Mouse (Mus musculus) Patski (cell line): Measurements from ENCODE around the gene Itpr1. TPM values are rescaled to one million over a fixed set of nuclear protein-coding genes. Genes with fewer than 3 reads are reported as not detected.

Experiments
- ATAC-seq: fragments of 100-300 bp; one replicate; pipeline ENCODE4 v1.8.0; 2021
- CTCF ChIA-PET: fragments of 350-600 bp; sonication (Branson Sonifier 250); formaldehyde crosslinking; loops from one replicate; lab custom pipeline; 2022; ENCODE audit warnings: inconsistent platforms; lab: Charles Lee
- POLR2A ChIA-PET: fragments of 350-600 bp; sonication (Branson Sonifier 250); formaldehyde crosslinking; loops from one replicate; lab custom pipeline; 2022; ENCODE audit warnings: antibody characterized with exemption, inconsistent platforms; lab: Charles Lee
- DNase-seq: peaks from one replicate; pipeline ENCODE4 v3.0.0-alpha.2; 2011; ENCODE audit warnings: low read depth, low spot score
- H3K27me3 ChIP-seq: fragments of 371-371 bp; one replicate; pipeline ENCODE4 v1.5.1; 2021
- CTCF ChIP-seq: fragments of 100-300 bp; IDR thresholded peaks from one replicate; pipeline ENCODE4 v1.5.1; 2021
- in situ Hi-C: fragments of 300-500 bp; cut with MboI; formaldehyde crosslinking; loops from 3 replicates; pipeline ENCODE4 v1.11.1; 2018; ENCODE audit warnings: low pct_unique_long_range_greater_than_20kb, mixed read lengths
- polyA plus RNA-seq: library from polyadenylated mRNA; unstranded; gene quantifications from one replicate; pipeline ENCODE4 v1.2.3, GENCODE M21; 2021

Gene Itpr1
- polyA plus RNA-seq, 1 experiment from 2014 or later: 67.1 TPM

DNA sequence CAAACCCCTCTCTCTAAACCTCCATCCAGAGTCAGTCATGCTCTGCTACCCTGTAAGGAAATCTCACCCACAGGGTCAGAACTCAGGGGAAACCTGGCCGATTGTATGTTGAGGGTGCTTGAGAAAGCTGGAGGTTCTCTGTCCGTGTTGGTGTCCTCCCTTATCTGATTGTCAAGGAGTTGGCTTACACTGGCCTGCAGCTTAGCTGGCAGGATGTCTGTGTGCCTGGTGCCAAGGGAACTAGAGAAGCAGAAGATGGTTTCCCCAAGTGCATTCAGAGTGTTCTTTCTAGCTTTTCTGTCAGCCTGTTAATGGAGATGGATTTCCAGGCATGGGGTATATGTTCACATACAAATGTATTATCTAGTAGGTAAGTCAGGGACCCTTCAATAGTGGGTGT is 296.4 kb downstream of the Itpr1 start:
- no peaks in the 10 kb centered on the region for H3K27me3 ChIP-seq
- POLR2A ChIA-PET: interaction anchor here (0.5 to 1.2 kb wide), 2 partner anchors 26 to 150 kb away, joined by 3 to 4 read pairs; no protein-coding TSS in a partner anchor
- in situ Hi-C loops: no loop called here
- no peak for TF ChIP-seq CTCF
- ATAC-seq (no peak), DNase-seq (no peak)
- CTCF ChIA-PET: interaction anchor here (0.9 to 2.0 kb wide), 6 partner anchors 8 to 152 kb away, joined by 3 to 5 read pairs (median 4); no protein-coding TSS in a partner anchor

GRCm38 (mm10) chr6:108510101-108510500 is 297.2 kb downstream of the Itpr1 start:
- DNase-seq (no peak), ATAC-seq (peak; percentile 60)
- no peak for TF ChIP-seq CTCF
- in situ Hi-C loops: no loop called here
- ChIA-PET POLR2A (interaction anchor here (0.5 to 1.2 kb wide), 2 partner anchors 26 to 149 kb away, joined by 3 to 4 read pairs; no protein-coding TSS in a partner anchor), CTCF (interaction anchor here (0.9 to 2.0 kb wide), 6 partner anchors 9 to 88 kb away, joined by 3 to 5 read pairs (median 4); no protein-coding TSS in a partner anchor)
- H3K27me3 ChIP-seq: no peaks in the 10 kb centered on the region

DNA sequence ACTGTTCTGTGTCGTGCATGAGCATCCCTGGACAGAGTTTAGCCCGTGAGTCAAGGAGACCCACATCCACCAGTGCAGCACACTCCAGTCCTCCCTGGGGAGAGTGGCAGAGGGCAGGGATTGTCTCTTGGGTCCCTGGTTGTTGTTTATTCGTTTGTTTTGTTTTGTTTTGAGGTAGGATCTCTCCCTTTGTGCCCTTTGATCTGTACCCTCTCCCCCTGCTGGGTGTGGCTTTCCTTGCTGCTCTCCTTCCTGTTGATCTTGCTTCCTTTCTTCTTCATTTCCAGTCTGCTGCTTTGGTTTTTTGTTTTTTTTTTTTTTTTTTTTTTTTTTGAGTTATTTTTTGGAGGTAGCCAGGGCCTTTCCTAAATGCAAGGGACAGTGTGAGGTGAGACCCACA is 299.2 kb downstream of the Itpr1 start:
- no peaks in the 10 kb centered on the region for H3K27me3 ChIP-seq
- in situ Hi-C loops: no loop called here
- no peak for TF ChIP-seq CTCF
- DNase-seq (no peak), ATAC-seq (no peak)
- POLR2A ChIA-PET: interaction anchor here (0.7 to 1.4 kb wide), 2 partner anchors 112 to 149 kb away, joined by 4 to 8 read pairs; no protein-coding TSS in a partner anchor
- CTCF ChIA-PET: interaction anchor here (1.1 to 2.2 kb wide), 2 partner anchors 9 to 50 kb away, joined by 3 to 6 read pairs; no protein-coding TSS in a partner anchor

GRCm38 (mm10) chr6:108512994-108513393 is 300.1 kb downstream of the Itpr1 start:
- ATAC-seq (no peak), DNase-seq (no peak)
- in situ Hi-C loops: no loop called here
- POLR2A ChIA-PET: interaction anchor here (0.7 to 1.4 kb wide), 2 partner anchors 111 to 149 kb away, joined by 4 to 8 read pairs; no protein-coding TSS in a partner anchor
- CTCF ChIA-PET: interaction anchor here (0.7 to 2.2 kb wide), 2 partner anchors 8 to 197 kb away, joined by 3 to 6 read pairs; no protein-coding TSS in a partner anchor
- H3K27me3 ChIP-seq: no peaks in the 10 kb centered on the region
- no peak for TF ChIP-seq CTCF

- ChIA-PET CTCF (interaction anchor here (1.0 to 1.4 kb wide), 2 partner anchors 15 to 18 kb away, joined by 3 to 4 read pairs; no protein-coding TSS in a partner anchor), POLR2A (no interaction called here)
- no peak for TF ChIP-seq CTCF
- DNase-seq: no peak
- H3K27me3 ChIP-seq: no peaks in the 10 kb centered on the region
- no peak for ATAC-seq
- in situ Hi-C loops: no loop called here
Measured at GRCm38 (mm10) chr6:108516248-108516647, 303.4 kb downstream of the Itpr1 start.

DNA sequence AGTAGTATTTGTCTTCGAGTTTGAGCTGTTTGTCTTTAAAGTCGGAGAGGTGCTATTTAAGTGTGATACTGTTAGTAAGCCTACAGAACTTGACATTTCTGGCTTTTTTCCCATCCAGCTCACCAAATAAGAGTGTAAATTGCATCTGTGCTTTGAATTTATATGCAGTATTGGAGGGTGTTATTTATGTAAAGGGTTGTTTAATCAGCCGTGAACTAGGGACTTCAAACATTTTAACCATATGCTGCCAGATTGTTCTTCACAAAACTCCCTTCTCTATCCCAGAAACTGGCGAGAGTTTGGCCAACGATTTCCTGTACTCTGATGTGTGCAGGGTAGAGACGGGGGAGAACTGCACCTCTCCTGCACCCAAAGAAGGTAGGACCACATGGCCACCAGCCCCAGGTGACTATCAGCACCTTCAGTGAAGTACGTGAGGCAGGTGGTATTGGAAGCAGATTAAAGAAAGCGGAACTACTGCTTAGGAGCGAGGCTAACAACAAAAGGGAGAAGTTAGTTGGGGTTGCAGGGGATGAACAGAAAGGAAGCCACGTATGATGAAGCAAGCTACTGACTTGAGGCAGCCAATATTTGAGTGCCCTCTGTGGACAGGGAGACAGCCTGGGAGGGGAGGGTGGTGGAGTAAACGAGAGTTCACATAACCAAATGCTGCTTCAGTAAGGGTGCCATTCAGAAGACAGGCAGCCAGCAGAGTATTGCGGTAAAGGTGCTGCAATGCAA is 304.5 kb downstream of the Itpr1 start:
- DNase-seq: no peak
- in situ Hi-C loops: no loop called here
- POLR2A ChIA-PET: interaction anchor here (1.4 kb wide), 1 partner anchor 12 kb away, joined by 4 read pairs; no protein-coding TSS in a partner anchor

GRCm38 (mm10) chr6:108517986-108518385 is 305.1 kb downstream of the Itpr1 start:
- ATAC-seq: no peak
- in situ Hi-C loops: no loop called here
- ChIA-PET CTCF (no interaction called here), POLR2A (interaction anchor here (0.6 to 1.4 kb wide), 2 partner anchors 11 to 142 kb away, joined by 3 to 4 read pairs; partner anchors contain the start of gene Bhlhe40)
- H3K27me3 ChIP-seq: no peaks in the 10 kb centered on the region
- no peak for TF ChIP-seq CTCF
- no peak for DNase-seq

More for the DNA sequence above, 304.5 kb downstream of the Itpr1 start:
- CTCF ChIA-PET: interaction anchor here (0.7 to 1.4 kb wide), 3 partner anchors 17 to 144 kb away, joined by 3 to 4 read pairs (median 3); no protein-coding TSS in a partner anchor
- no peak for ATAC-seq
- H3K27me3 ChIP-seq: no peaks in the 10 kb centered on the region
- no peak for TF ChIP-seq CTCF

GRCm38 (mm10) chr6:108518552-108518951 is 305.7 kb downstream of the Itpr1 start:
- CTCF ChIA-PET: no interaction called here
- ATAC-seq (no peak), DNase-seq (no peak)
- H3K27me3 ChIP-seq: no peaks in the 10 kb centered on the region
- in situ Hi-C loops: no loop called here
- no peak for TF ChIP-seq CTCF
- POLR2A ChIA-PET: interaction anchor here (0.6 kb wide), 1 partner anchor 142 kb away, joined by 3 read pairs; the partner anchor contains the start of gene Bhlhe40

GRCm38 (mm10) chr6:108519327-108519726 is 306.4 kb downstream of the Itpr1 start:
- DNase-seq: no peak
- TF ChIP-seq CTCF: no peak
- ATAC-seq: no peak
- in situ Hi-C loops: no loop called here
- CTCF ChIA-PET: interaction anchor here (0.9 kb wide), 1 partner anchor 30 kb away, joined by 3 read pairs; no protein-coding TSS in a partner anchor
- POLR2A ChIA-PET: no interaction called here
- no peaks in the 10 kb centered on the region for H3K27me3 ChIP-seq

DNA sequence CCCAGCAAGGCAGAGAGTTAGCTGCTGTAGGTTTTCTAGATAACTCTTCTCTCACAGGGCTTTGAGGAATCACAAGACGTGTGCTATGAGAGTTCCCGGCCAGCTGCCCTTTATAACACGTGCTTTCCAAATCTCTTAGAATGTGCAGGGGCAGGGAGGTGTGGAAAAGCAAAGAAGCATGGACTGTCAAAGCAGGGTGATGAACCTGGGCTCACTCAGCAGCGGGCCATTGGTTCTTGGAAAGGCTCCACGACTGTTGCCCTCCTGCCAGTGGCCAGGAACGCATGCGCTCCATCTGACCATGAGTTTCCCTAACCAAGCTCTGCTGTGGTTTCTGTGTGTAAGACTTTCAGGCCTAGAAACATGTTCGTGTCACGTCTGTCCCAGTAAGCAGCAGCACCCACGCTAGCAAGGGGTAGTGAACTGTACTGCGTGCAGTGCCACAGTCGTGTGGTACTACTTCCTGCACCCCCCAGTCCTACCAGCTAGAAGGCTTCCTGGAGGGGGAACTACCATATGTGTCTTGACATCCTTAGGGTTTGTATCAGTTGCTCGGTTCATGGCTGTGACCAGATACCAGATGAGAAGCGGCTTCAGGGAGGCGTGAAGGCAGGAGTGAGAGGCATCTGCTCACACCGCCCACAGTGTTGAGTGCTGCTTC is 311.2 kb downstream of the Itpr1 start:
- in situ Hi-C loops: no loop called here
- TF ChIP-seq CTCF: no peak
- ATAC-seq (no peak), DNase-seq (no peak)
- CTCF ChIA-PET: interaction anchor here (0.7 kb wide), 1 partner anchor 97 kb away, joined by 3 read pairs; no protein-coding TSS in a partner anchor
- POLR2A ChIA-PET: no interaction called here
- no peaks in the 10 kb centered on the region for H3K27me3 ChIP-seq
